Mouse (Mus musculus): ENCODE results near the gene Bap1. TPM values are rescaled to one million over a fixed set of nuclear protein-coding genes. Genes with fewer than 3 reads are reported as not detected.
A peak's percentile ranks its signal among the peaks of the same experiment; 100 is the strongest.

Gene Bap1
- polyA plus RNA-seq, 1 experiment, result 42.6 TPM

- Histone ChIP-seq H3K4me2 (ENCODE audit: low read depth) (peak overlapping the region; percentile 100), H3K36me3 (ENCODE audit: control insufficient read depth, insufficient read depth) (peaks cover 40% of the 10 kb centered on the region), H3K79me2 (ENCODE audit: control insufficient read depth, insufficient read depth) (peaks cover 56% of the 10 kb centered on the region), H3K27me3 (ENCODE audit: control insufficient read depth, insufficient read depth, insufficient read length) (no peaks in the 10 kb centered on the region), H3K4me3 (peak overlapping the region; percentile 100), H3ac (ENCODE audit: control insufficient read depth, insufficient read length) (peak overlapping the region; percentile 74)
- no peak for TF ChIP-seq TCF3 (IDR thresholded peaks at IDR 0.05; ENCODE audit: insufficient read length, low read depth)
- no peak for TF ChIP-seq E2F4 (IDR thresholded peaks at IDR 0.05; ENCODE audit: insufficient read depth)
- TF ChIP-seq MAX (IDR thresholded peaks at IDR 0.05; ENCODE audit: low read depth), result no peak
- TF ChIP-seq CEBPB (IDR thresholded peaks at IDR 0.05; ENCODE audit: insufficient read depth, poor library complexity, severe bottlenecking), result no peak
- TF ChIP-seq USF1 (IDR thresholded peaks at IDR 0.05; ENCODE audit: low read depth), result no peak
- TF ChIP-seq TCF12 (IDR thresholded peaks at IDR 0.05; ENCODE audit: insufficient read depth, poor library complexity, severe bottlenecking), result no peak
- no peak for TF ChIP-seq SRF (IDR thresholded peaks at IDR 0.05; ENCODE audit: control insufficient read depth, insufficient read length, low read depth)
- TF ChIP-seq POLR2AphosphoS2 (IDR thresholded peaks at IDR 0.05; ENCODE audit: insufficient read length, low read depth), result no peak
- TF ChIP-seq POLR2A (IDR thresholded peaks at IDR 0.05; ENCODE audit: insufficient read length, low read depth), result no peak
- no peak for TF ChIP-seq MYOG (IDR thresholded peaks at IDR 0.05; ENCODE audit: control insufficient read depth in 1 of 3, insufficient read depth in 1 of 3, insufficient read length in 2 of 3, low read depth in 2 of 3)
- TF ChIP-seq MYOD1 (IDR thresholded peaks at IDR 0.05; ENCODE audit: control insufficient read depth in 1 of 3, insufficient read length in 2 of 3, low read depth in 2 of 3), result no peak
- TF ChIP-seq REST (IDR thresholded peaks at IDR 0.05; ENCODE audit: insufficient read depth, insufficient read length), result no peak
Observed at GRCm38 (mm10) chr14:31207070-31207830, 44.0 kb upstream of the Bap1 start.

GRCm38 (mm10) chr14:31208084-31208483 is 43.2 kb upstream of the Bap1 start, which contains the start of gene Tnnc1:
Gene Tnnc1, plus strand, starts transcription at chr14:31208312.
- peaks cover 48% of the 10 kb centered on the region for H3K79me2 ChIP-seq (ENCODE audit: control insufficient read depth, insufficient read depth)
- H3K4me3 ChIP-seq, result peak within 1 kb of the TSS; percentile 100
- peak within 1 kb of the TSS; percentile 4 for H3ac ChIP-seq (ENCODE audit: control insufficient read depth, insufficient read length)
- peaks cover 32% of the 10 kb centered on the region for H3K36me3 ChIP-seq (ENCODE audit: control insufficient read depth, insufficient read depth)
- TF ChIP-seq MYOD1 (IDR thresholded peaks at IDR 0.05; ENCODE audit: control insufficient read depth in 1 of 3, insufficient read length in 2 of 3, low read depth in 2 of 3) (no peak), POLR2A (IDR thresholded peaks at IDR 0.05; ENCODE audit: insufficient read length, low read depth) (peak; percentile 91), CEBPB (IDR thresholded peaks at IDR 0.05; ENCODE audit: insufficient read depth, poor library complexity, severe bottlenecking) (no peak), MYOG (IDR thresholded peaks at IDR 0.05; ENCODE audit: control insufficient read depth in 1 of 3, insufficient read depth in 1 of 3, insufficient read length in 2 of 3, low read depth in 2 of 3) (peak in 1 of 3 experiments; percentile 68), POLR2AphosphoS2 (IDR thresholded peaks at IDR 0.05; ENCODE audit: insufficient read length, low read depth) (peak; percentile 95)
- peak within 1 kb of the TSS; percentile 100 for H3K4me2 ChIP-seq (ENCODE audit: low read depth)
- H3K27me3 ChIP-seq (ENCODE audit: control insufficient read depth, insufficient read depth, insufficient read length), result no peaks in the 10 kb centered on the region

- peak overlapping the region; percentile 100 for H3K4me3 ChIP-seq
- peak overlapping the region; percentile 73 for H3K4me2 ChIP-seq (ENCODE audit: low read depth)
- TF ChIP-seq POLR2A (IDR thresholded peaks at IDR 0.05; ENCODE audit: insufficient read length, low read depth), result no peak
- no peak for TF ChIP-seq USF1 (IDR thresholded peaks at IDR 0.05; ENCODE audit: low read depth)
- TF ChIP-seq CEBPB (IDR thresholded peaks at IDR 0.05; ENCODE audit: insufficient read depth, poor library complexity, severe bottlenecking), result 0 out of 2 replicates have a peak, but pooled peaks have one; percentile 31
- TF ChIP-seq SRF (IDR thresholded peaks at IDR 0.05; ENCODE audit: control insufficient read depth, insufficient read length, low read depth), result peak; percentile 89
- no peak for TF ChIP-seq MAX (IDR thresholded peaks at IDR 0.05; ENCODE audit: low read depth)
- peak; percentile 28 to 85 (median 76) for TF ChIP-seq MYOG (IDR thresholded peaks at IDR 0.05; ENCODE audit: control insufficient read depth in 1 of 3, insufficient read depth in 1 of 3, insufficient read length in 2 of 3, low read depth in 2 of 3)
- no peak for TF ChIP-seq POLR2AphosphoS2 (IDR thresholded peaks at IDR 0.05; ENCODE audit: insufficient read length, low read depth)
- peak; percentile 53 for TF ChIP-seq TCF3 (IDR thresholded peaks at IDR 0.05; ENCODE audit: insufficient read length, low read depth)
- TF ChIP-seq MYOD1 (IDR thresholded peaks at IDR 0.05; ENCODE audit: control insufficient read depth in 1 of 3, insufficient read length in 2 of 3, low read depth in 2 of 3), result peak; percentile 58 to 88 (median 71)
- no peak for TF ChIP-seq REST (IDR thresholded peaks at IDR 0.05; ENCODE audit: insufficient read depth, insufficient read length)
- TF ChIP-seq E2F4 (IDR thresholded peaks at IDR 0.05; ENCODE audit: insufficient read depth), result no peak
- TF ChIP-seq TCF12 (IDR thresholded peaks at IDR 0.05; ENCODE audit: insufficient read depth, poor library complexity, severe bottlenecking), result peak; percentile 50
- H3K27me3 ChIP-seq (ENCODE audit: control insufficient read depth, insufficient read depth, insufficient read length), result no peaks in the 10 kb centered on the region
- H3K36me3 ChIP-seq (ENCODE audit: control insufficient read depth, insufficient read depth), result peaks cover 23% of the 10 kb centered on the region
- peaks cover 37% of the 10 kb centered on the region for H3K79me2 ChIP-seq (ENCODE audit: control insufficient read depth, insufficient read depth)
- H3ac ChIP-seq (ENCODE audit: control insufficient read depth, insufficient read length), result peak overlapping the region; percentile 2
Observed at GRCm38 (mm10) chr14:31209133-31209557, 42.1 kb upstream of the Bap1 start.

GRCm38 (mm10) chr14:31211854-31212253 is 39.4 kb upstream of the Bap1 start:
- TF ChIP-seq POLR2AphosphoS2 (IDR thresholded peaks at IDR 0.05; ENCODE audit: insufficient read length, low read depth) (peak; percentile 59), MAX (IDR thresholded peaks at IDR 0.05; ENCODE audit: low read depth) (no peak), POLR2A (IDR thresholded peaks at IDR 0.05; ENCODE audit: insufficient read length, low read depth) (peak; percentile 43), MYOG (IDR thresholded peaks at IDR 0.05; ENCODE audit: control insufficient read depth in 1 of 3, insufficient read depth in 1 of 3, insufficient read length in 2 of 3, low read depth in 2 of 3) (no peak)
- Histone ChIP-seq H3K4me3 (peak overlapping the region; percentile 100), H3K4me2 (ENCODE audit: low read depth) (peak overlapping the region; percentile 65)

More at GRCm38 (mm10) chr14:31211854-31212253, 39.4 kb upstream of the Bap1 start:
- peaks cover 19% of the 10 kb centered on the region for H3K36me3 ChIP-seq (ENCODE audit: control insufficient read depth, insufficient read depth)
- peaks cover 11% of the 10 kb centered on the region for H3K79me2 ChIP-seq (ENCODE audit: control insufficient read depth, insufficient read depth)
- H3ac ChIP-seq (ENCODE audit: control insufficient read depth, insufficient read length), result no peak overlapping the region
- no peaks in the 10 kb centered on the region for H3K27me3 ChIP-seq (ENCODE audit: control insufficient read depth, insufficient read depth, insufficient read length)
